In genomic region chr1:143910530-143910929, GRCm38 (mm10) we compare ENCODE assay signal across 22 mouse cellular contexts.
DNase-seq lines count a peak whose midpoint lies in the region; ATAC-seq lines count a peak whose summit lies in the region.
"Had no signal": no experiment of that assay in that cellular context is flagged by ENCODE, and none has a peak within 500 bp of the region (broad histone marks: within the 10 kb centered on the region; RNA-seq: fewer than 3 reads in every experiment).

No protein-coding gene starts in this region.

- peak; percentile 49; the same call in 1 of the 2 replicates for ATAC-seq in lung, embryonic 16.5 days (ENCODE audit: low read depth)
- ATAC-seq: forebrain, embryonic 14.5 days; forebrain, postnatal 0 days; Patski had no signal

- no peak overlapping the region for H3K4me2 ChIP-seq in lung, embryonic 16.5 days (ENCODE audit: low read depth, low read length)
- H3K4me2 ChIP-seq: embryonic facial prominence, embryonic 12.5 days; embryonic facial prominence, embryonic 15.5 days; heart, embryonic 11.5 days; hindbrain, embryonic 15.5 days had no signal

- no peaks in the 10 kb centered on the region for H3K27me3 ChIP-seq in lung, embryonic 16.5 days (ENCODE audit: control insufficient read depth, insufficient read depth, low read depth, low read length)
- H3K27me3 ChIP-seq: embryonic facial prominence, embryonic 12.5 days; embryonic facial prominence, embryonic 15.5 days; hindbrain, embryonic 15.5 days; Patski had no signal

- H3K9ac ChIP-seq in lung, embryonic 16.5 days (ENCODE audit: low read length) = no peak overlapping the region
- H3K9ac ChIP-seq: embryonic facial prominence, embryonic 12.5 days; embryonic facial prominence, embryonic 15.5 days; forebrain, postnatal 0 days; hindbrain, embryonic 15.5 days had no signal

- H3K4me3 ChIP-seq in lung, embryonic 16.5 days (ENCODE audit: low read length) = no peak overlapping the region
- H3K4me3 ChIP-seq: embryonic facial prominence, embryonic 12.5 days; embryonic facial prominence, embryonic 15.5 days; gastrocnemius, adult 2 months; hindbrain, embryonic 15.5 days had no signal

- no peaks in the 10 kb centered on the region for H3K4me1 ChIP-seq in lung, embryonic 16.5 days (replicated peaks; ENCODE audit: control insufficient read depth, insufficient read depth, low read length)
- H3K4me1 ChIP-seq: embryonic facial prominence, embryonic 12.5 days; embryonic facial prominence, embryonic 15.5 days; hindbrain, embryonic 15.5 days had no signal

- H3K36me3 ChIP-seq in lung, embryonic 16.5 days (ENCODE audit: control insufficient read depth, insufficient read depth, low read length) = no peaks in the 10 kb centered on the region
- H3K36me3 ChIP-seq: embryonic facial prominence, embryonic 12.5 days; embryonic facial prominence, embryonic 15.5 days; hindbrain, embryonic 15.5 days had no signal

- peak; percentile 36 for DNase-seq in embryo, embryonic 10 days (ENCODE audit: low spot score)
- DNase-seq in embryo, embryonic 11 days = no peak
- no peak for DNase-seq in lung, adult 18-20 months
- peak; percentile 55 for DNase-seq in Muller cell, postnatal 12 days (ENCODE audit: inconsistent ontology term)
- peak; percentile 34 for DNase-seq in mesoderm, embryonic 11.5 days (ENCODE audit: low read depth, low spot score)
- no peak for DNase-seq in spleen, postnatal 36 days (ENCODE audit: low spot score in 2 of 2)
- DNase-seq: adrenal gland, postnatal 10 days; adrenal gland, postnatal 36 days; cerebellum, adult 18-20 months; cerebellum, adult 9-10 months; cerebellum, postnatal 14 days; forebrain, postnatal 0 days; gastrocnemius, adult 2 months; gastrocnemius, postnatal 14 days; heart, adult 11 months had no signal

- no peaks in the 10 kb centered on the region for H3K9me3 ChIP-seq in lung, embryonic 16.5 days (ENCODE audit: control insufficient read depth, low read length)
- H3K9me3 ChIP-seq: embryonic facial prominence, embryonic 12.5 days; embryonic facial prominence, embryonic 15.5 days; hindbrain, embryonic 15.5 days had no signal

- H3K27ac ChIP-seq in lung, embryonic 16.5 days (ENCODE audit: low read length) = no peak overlapping the region
- H3K27ac ChIP-seq: embryonic facial prominence, embryonic 12.5 days; embryonic facial prominence, embryonic 15.5 days; gastrocnemius, adult 2 months; hindbrain, embryonic 15.5 days had no signal

Comparison
In these comparisons a context has a peak if more than half of its experiments do, and no peak if none do; other contexts are left out.
1. DNase-seq: peak in embryo, embryonic 10 days (single experiment), Muller cell, postnatal 12 days (single experiment) and mesoderm, embryonic 11.5 days (single experiment); none in embryo, embryonic 11 days (single experiment), lung, adult 18-20 months (0 of 2) and spleen, postnatal 36 days (0 of 2).